Mouse (Mus musculus) CH12.LX (cell line): ENCODE measurements around the gene Sorbs2. TPM values are rescaled to one million over a fixed set of nuclear protein-coding genes. Genes with fewer than 3 reads are reported as not detected.

Experiments used
- DNase-seq: peaks from one replicate; pipeline ENCODE4 v3.0.0-alpha.2; 2013; ENCODE audit errors: extremely low read depth
- H3K27ac ChIP-seq: 2 replicates; pipeline ENCODE4 v1.5.1; 2012; ENCODE audit warnings: low read depth, mild to moderate bottlenecking, control low read depth, moderate library complexity; ENCODE audit not compliant: insufficient read depth
- H3K27me3 ChIP-seq: replicated peaks from 2 replicates; pipeline ENCODE3; 2012; ENCODE audit warnings: inconsistent platforms
- H3K36me3 ChIP-seq, 2 experiments: replicated peaks in 1 of 2; 2 replicates each; pipeline versions ENCODE3 to v1.6.1; 2012; ENCODE audit warnings: inconsistent platforms in 1 of 2, low read length in 1 of 2, mild to moderate bottlenecking in 1 of 2, mixed read lengths in 1 of 2, moderate library complexity in 1 of 2; ENCODE audit not compliant: control insufficient read depth in 1 of 2, insufficient read depth in 1 of 2
- H3K4me1 ChIP-seq, 2 experiments: 2 replicates each; pipeline ENCODE4 v1.6.1; 2012; ENCODE audit warnings: inconsistent platforms in 1 of 2, moderate library complexity in 1 of 2; ENCODE audit not compliant: insufficient read depth in 2 of 2, control insufficient read depth in 1 of 2
- H3K4me2 ChIP-seq: 2 replicates; pipeline ENCODE4 v1.6.1; 2012; ENCODE audit warnings: low read depth, mild to moderate bottlenecking, control low read depth; ENCODE audit not compliant: poor library complexity, insufficient read depth, severe bottlenecking
- H3K4me3 ChIP-seq, 3 experiments: fragments of 150-350 bp in 1 of 3; sonication (generic) in 1 of 3; replicated peaks in 1 of 3; 2 replicates each; pipeline versions ENCODE3 to v1.5.1; 2011 to 2012; ENCODE audit warnings: low read depth in 2 of 3, low read length in 2 of 3, mild to moderate bottlenecking in 2 of 3, moderate library complexity in 2 of 3, control low read depth in 1 of 3, improper control_type of control experiment in 1 of 3, inconsistent platforms in 1 of 3, mixed read lengths in 1 of 3; ENCODE audit not compliant: poor library complexity in 1 of 3
- H3K79me2 ChIP-seq: replicated peaks from 2 replicates; pipeline ENCODE4 v1.6.1; 2012; ENCODE audit warnings: mild to moderate bottlenecking, moderate library complexity; ENCODE audit not compliant: control insufficient read depth, poor library complexity, insufficient read depth, severe bottlenecking; ENCODE audit errors: extremely low read depth
- H3K9ac ChIP-seq: 2 replicates; pipeline ENCODE4 v1.6.1; 2012; ENCODE audit warnings: low read depth, mild to moderate bottlenecking, control low read depth, moderate library complexity; ENCODE audit not compliant: insufficient read depth
- H3K9me3 ChIP-seq: replicated peaks from 2 replicates; pipeline ENCODE3; 2012; ENCODE audit warnings: low read length, inconsistent platforms, mixed read lengths
- CHD1 ChIP-seq: IDR thresholded peaks from 2 replicates; pipeline ENCODE4 v1.6.1; 2012; ENCODE audit warnings: low read depth, low read length, improper control_type of control experiment, inconsistent platforms
- CTCF ChIP-seq, 2 experiments: IDR thresholded peaks in 1 of 2; conservative IDR thresholded peaks in 1 of 2; 2 replicates each; pipeline ENCODE4 v1.5.1; 2011 to 2012; ENCODE audit warnings: low read depth in 2 of 2, low read length in 2 of 2, improper control_type of control experiment in 1 of 2, inconsistent platforms in 1 of 2, mild to moderate bottlenecking in 1 of 2, moderate library complexity in 1 of 2
- E2F4 ChIP-seq: IDR thresholded peaks from 2 replicates; pipeline ENCODE4 v1.6.1; 2011; ENCODE audit warnings: low read depth, low read length, improper control_type of control experiment; ENCODE audit not compliant: insufficient replicate concordance
- ELF1 ChIP-seq: IDR thresholded peaks from 2 replicates; pipeline ENCODE4 v1.6.1; 2014; ENCODE audit warnings: low read depth, mild to moderate bottlenecking, inconsistent platforms, low read length, improper control_type of control experiment
- EP300 ChIP-seq: IDR thresholded peaks from 2 replicates; pipeline ENCODE4 v1.6.1; 2011; ENCODE audit warnings: low read length, improper control_type of control experiment
- GABPA ChIP-seq: IDR thresholded peaks from 2 replicates; pipeline ENCODE4 v1.6.1; 2012; ENCODE audit warnings: low read depth, low read length, improper control_type of control experiment, inconsistent platforms; ENCODE audit not compliant: insufficient replicate concordance
- HCFC1 ChIP-seq: IDR thresholded peaks from 2 replicates; pipeline ENCODE4 v1.6.1; 2012; ENCODE audit warnings: low read depth, mild to moderate bottlenecking, inconsistent platforms, low read length, improper control_type of control experiment
- IRF4 ChIP-seq: IDR thresholded peaks from 2 replicates; pipeline ENCODE4 v1.6.1; 2014; ENCODE audit warnings: low read depth, mild to moderate bottlenecking, inconsistent platforms, low read length, improper control_type of control experiment
- KAT2A ChIP-seq: IDR thresholded peaks from 2 replicates; pipeline ENCODE4 v1.6.1; 2012; ENCODE audit warnings: low read length, improper control_type of control experiment, inconsistent platforms; ENCODE audit not compliant: insufficient replicate concordance
- MAZ ChIP-seq: IDR thresholded peaks from 2 replicates; pipeline ENCODE4 v1.6.1; 2012; ENCODE audit warnings: low read depth, mild to moderate bottlenecking, inconsistent platforms, low read length, improper control_type of control experiment, moderate library complexity
- NELFE ChIP-seq: IDR thresholded peaks from 2 replicates; pipeline ENCODE4 v1.6.1; 2011; ENCODE audit warnings: low read depth, low read length, improper control_type of control experiment
- PAX5 ChIP-seq: IDR thresholded peaks from 2 replicates; pipeline ENCODE4 v1.6.1; 2012; ENCODE audit warnings: low read length, inconsistent platforms, mixed read lengths
- RAD21 ChIP-seq: IDR thresholded peaks from 2 replicates; pipeline ENCODE4 v1.6.1; 2011; ENCODE audit warnings: low read depth, mild to moderate bottlenecking, low read length, improper control_type of control experiment, moderate library complexity
- TBP ChIP-seq: conservative IDR thresholded peaks from 2 replicates; pipeline ENCODE4 v1.6.1; 2011; ENCODE audit warnings: low read depth, low read length, improper control_type of control experiment
- TCF12 ChIP-seq: IDR thresholded peaks from 2 replicates; pipeline ENCODE4 v1.6.1; 2014; ENCODE audit warnings: low read depth, mild to moderate bottlenecking, inconsistent platforms, low read length, improper control_type of control experiment
- UBTF ChIP-seq: IDR thresholded peaks from 2 replicates; pipeline ENCODE4 v1.6.1; 2012; ENCODE audit warnings: low read depth, mild to moderate bottlenecking, inconsistent platforms, low read length, improper control_type of control experiment, moderate library complexity
- USF1 ChIP-seq: IDR thresholded peaks from 2 replicates; pipeline ENCODE4 v1.6.1; 2014; ENCODE audit warnings: low read depth, mild to moderate bottlenecking, inconsistent platforms, low read length, improper control_type of control experiment
- USF2 ChIP-seq: conservative IDR thresholded peaks from 2 replicates; pipeline ENCODE4 v1.6.1; 2011; ENCODE audit warnings: low read depth, low read length, improper control_type of control experiment
- ZKSCAN1 ChIP-seq: IDR thresholded peaks from 2 replicates; pipeline ENCODE4 v1.6.1; 2012; ENCODE audit warnings: low read depth, inconsistent platforms, low read length, improper control_type of control experiment, borderline replicate concordance
- ZMIZ1 ChIP-seq: IDR thresholded peaks from 2 replicates; pipeline ENCODE4 v1.6.1; 2012; ENCODE audit warnings: low read depth, mild to moderate bottlenecking, inconsistent platforms, low read length, improper control_type of control experiment
- dilution Hi-C: fragments of 300-500 bp; cut with MboI; formaldehyde crosslinking; loops from 2 replicates; pipeline ENCODE4 v1.14.3; 2020; ENCODE audit warnings: low sequenced_read_pairs; ENCODE audit not compliant: extremely low pct_unique_long_range_greater_than_20kb, extremely low pct_ligation_motif_present
- in situ Hi-C: fragments of 300-500 bp; cut with MboI; formaldehyde crosslinking; loops from 3 replicates; pipeline ENCODE4 v1.14.3; 2019; ENCODE audit warnings: low sequenced_read_pairs, low pct_ligation_motif_present, low pct_unique_long_range_greater_than_20kb, mixed read lengths
- polyA plus RNA-seq: library from polyadenylated mRNA; unstranded; fragments of >175 nt; gene quantifications from 2 replicates; pipeline ENCODE4 v1.2.1, GENCODE M21; 2012; ENCODE audit warnings: low read depth; ENCODE audit not compliant: insufficient read length
- total RNA-seq, 2 experiments: library from RNA; depleted of rRNA; stranded (reverse); fragments of 300-350 nt in 1 of 2; fragments of >200 nt in 1 of 2; gene quantifications; 2 replicates each; pipeline ENCODE4 v1.2.3; 2012 to 2014

Gene Sorbs2
- total and polyA plus RNA-seq, 3 experiments: not detected

- dilution Hi-C loops: no loop called here
- Histone ChIP-seq H3K9me3 (no peaks in the 10 kb centered on the region), H3K9ac (no peak overlapping the region), H3K27me3 (no peaks in the 10 kb centered on the region), H3K36me3 (no peaks in the 10 kb centered on the region), H3K4me3 (no peak overlapping the region), H3K27ac (no peak overlapping the region), H3K4me2 (no peak overlapping the region), H3K79me2 (no peaks in the 10 kb centered on the region), H3K4me1 (no peaks in the 10 kb centered on the region)
- in situ Hi-C loops: no loop called here
- no peak for DNase-seq
- TF ChIP-seq RAD21: no peak
- no peak for TF ChIP-seq GABPA
- TF ChIP-seq EP300: no peak
- no peak for TF ChIP-seq MAZ
- no peak for TF ChIP-seq UBTF
- no peak for TF ChIP-seq USF2
- no peak for TF ChIP-seq TCF12
- TF ChIP-seq NELFE: no peak
- no peak for TF ChIP-seq PAX5
- TF ChIP-seq ZKSCAN1: no peak
- TF ChIP-seq TBP: no peak
Observed at GRCm38 (mm10) chr8:45558426-45558825, 50.8 kb downstream of the Sorbs2 start.

DNA sequence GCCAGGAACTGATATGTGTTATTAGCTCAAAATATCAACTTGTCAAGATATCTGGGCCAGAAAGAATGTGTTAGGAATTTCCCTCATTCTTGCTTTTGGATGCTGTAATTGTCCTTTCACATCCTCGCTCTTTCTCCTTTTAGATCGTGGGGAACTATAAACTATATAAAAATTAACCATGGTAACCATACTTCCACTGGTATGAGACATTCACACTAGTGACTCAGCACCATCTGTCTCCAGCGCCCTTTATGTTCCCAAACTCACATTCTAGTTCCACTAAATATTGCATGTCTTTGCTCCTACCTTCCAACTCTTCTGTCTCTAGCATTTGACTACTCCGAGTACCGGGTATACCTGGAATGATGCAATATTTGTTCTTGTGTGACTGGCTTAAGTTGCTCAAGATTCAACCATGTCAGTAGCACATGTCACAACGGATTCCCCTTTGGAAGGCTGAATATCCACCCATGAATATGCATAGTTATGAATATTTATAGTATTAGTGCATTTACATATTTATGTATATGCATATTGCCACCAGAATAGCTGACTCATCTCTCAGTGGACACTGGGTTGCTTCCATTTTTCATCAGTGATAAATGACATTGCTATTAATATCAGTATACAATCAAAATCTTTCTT, 51.7 kb downstream of the Sorbs2 start:
- TF ChIP-seq ELF1: no peak
- TF ChIP-seq KAT2A: no peak
- TF ChIP-seq ZMIZ1: no peak
- Histone ChIP-seq H3K4me3 (no peak overlapping the region), H3K36me3 (no peaks in the 10 kb centered on the region), H3K4me1 (no peaks in the 10 kb centered on the region), H3K9me3 (no peaks in the 10 kb centered on the region), H3K27me3 (no peaks in the 10 kb centered on the region), H3K9ac (no peak overlapping the region), H3K79me2 (no peaks in the 10 kb centered on the region), H3K4me2 (no peak overlapping the region), H3K27ac (no peak overlapping the region)
- dilution Hi-C loops: no loop called here
- no peak for DNase-seq
- in situ Hi-C loops: no loop called here

- Histone ChIP-seq H3K4me3 (no peak overlapping the region), H3K27ac (no peak overlapping the region), H3K36me3 (no peaks in the 10 kb centered on the region), H3K27me3 (no peaks in the 10 kb centered on the region), H3K79me2 (no peaks in the 10 kb centered on the region), H3K9me3 (no peaks in the 10 kb centered on the region), H3K4me1 (no peaks in the 10 kb centered on the region), H3K9ac (no peak overlapping the region), H3K4me2 (no peak overlapping the region)
- TF ChIP-seq CTCF (conservative IDR thresholded peaks at IDR 0.05 in 1 of 2, IDR thresholded peaks at IDR 0.05 in 1 of 2; ENCODE audit: low read depth in 2 of 2, low read length in 2 of 2): no peak
- TF ChIP-seq USF1: no peak
- TF ChIP-seq CHD1: no peak
- no peak for TF ChIP-seq HCFC1
- TF ChIP-seq ZKSCAN1: no peak
- TF ChIP-seq IRF4: no peak
- no peak for TF ChIP-seq E2F4
- no peak for DNase-seq
- in situ Hi-C loops: no loop called here
- dilution Hi-C loops: no loop called here
Observed at GRCm38 (mm10) chr8:45565189-45565588, 57.6 kb downstream of the Sorbs2 start.
